Mouse (Mus musculus) olfactory bulb, adult 2 months (tissue): ENCODE results near the gene Comp.

ENCODE experiments used
- CTCF ChIP-seq: fragments of 200-500 bp; IDR thresholded peaks from 2 replicates; pipeline ENCODE4 v1.5.1; 2012; ENCODE audit warnings: low read depth, mild to moderate bottlenecking, low read length, moderate library complexity; ENCODE audit not compliant: insufficient read depth
- POLR2A ChIP-seq: fragments of 200-500 bp; IDR thresholded peaks from 2 replicates; pipeline ENCODE4 v1.6.1; 2012; ENCODE audit warnings: mild to moderate bottlenecking, low read depth, low read length, moderate library complexity; ENCODE audit not compliant: insufficient read depth

DNA sequence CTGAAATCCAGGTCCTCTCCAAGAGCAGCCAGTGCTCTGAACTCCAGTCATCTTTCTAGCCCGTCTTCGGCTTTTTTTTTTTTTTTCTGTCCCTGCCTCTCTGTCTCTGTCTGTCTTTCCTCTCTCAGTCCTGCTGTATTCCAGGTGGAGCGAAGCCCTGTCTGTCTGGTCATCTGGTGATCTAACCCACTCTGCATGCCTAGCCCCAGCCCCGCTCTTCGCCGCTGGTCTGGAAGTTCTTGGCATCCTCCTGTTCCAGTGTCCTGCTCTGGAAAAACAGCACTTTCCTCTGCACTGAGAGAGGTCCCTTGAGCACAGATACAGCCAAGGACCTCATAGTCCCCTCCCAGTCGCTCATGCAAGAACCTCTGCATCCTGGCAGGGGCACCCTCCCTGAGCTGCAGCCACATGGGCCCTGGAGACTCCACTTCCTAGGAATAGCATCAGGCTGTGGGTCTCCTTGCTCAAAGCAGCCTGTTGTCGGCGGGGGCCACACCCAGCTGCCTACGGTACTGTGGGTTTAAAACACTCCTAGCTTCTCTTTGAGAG lies 11.8 kb upstream of the Comp start:
- no peak for TF ChIP-seq POLR2A
- no peak for TF ChIP-seq CTCF
